Mouse (Mus musculus) adrenal gland, adult 8-10 months (tissue): Measurements from ENCODE around the gene Nedd8. TPM values are rescaled to one million over a fixed set of nuclear protein-coding genes. Genes with fewer than 3 reads are reported as not detected.

ENCODE experiments used
- DNase-seq: peaks from one replicate; pipeline ENCODE4 v3.0.0; 2022
- total RNA-seq, 4 experiments: library from RNA; stranded (reverse); gene quantifications; 2 replicates each; pipeline ENCODE4 v1.2.4; 2022

Gene Nedd8
- 100 to 1,000 TPM; 299 to 385 (median 359) TPM for total RNA-seq

DNA sequence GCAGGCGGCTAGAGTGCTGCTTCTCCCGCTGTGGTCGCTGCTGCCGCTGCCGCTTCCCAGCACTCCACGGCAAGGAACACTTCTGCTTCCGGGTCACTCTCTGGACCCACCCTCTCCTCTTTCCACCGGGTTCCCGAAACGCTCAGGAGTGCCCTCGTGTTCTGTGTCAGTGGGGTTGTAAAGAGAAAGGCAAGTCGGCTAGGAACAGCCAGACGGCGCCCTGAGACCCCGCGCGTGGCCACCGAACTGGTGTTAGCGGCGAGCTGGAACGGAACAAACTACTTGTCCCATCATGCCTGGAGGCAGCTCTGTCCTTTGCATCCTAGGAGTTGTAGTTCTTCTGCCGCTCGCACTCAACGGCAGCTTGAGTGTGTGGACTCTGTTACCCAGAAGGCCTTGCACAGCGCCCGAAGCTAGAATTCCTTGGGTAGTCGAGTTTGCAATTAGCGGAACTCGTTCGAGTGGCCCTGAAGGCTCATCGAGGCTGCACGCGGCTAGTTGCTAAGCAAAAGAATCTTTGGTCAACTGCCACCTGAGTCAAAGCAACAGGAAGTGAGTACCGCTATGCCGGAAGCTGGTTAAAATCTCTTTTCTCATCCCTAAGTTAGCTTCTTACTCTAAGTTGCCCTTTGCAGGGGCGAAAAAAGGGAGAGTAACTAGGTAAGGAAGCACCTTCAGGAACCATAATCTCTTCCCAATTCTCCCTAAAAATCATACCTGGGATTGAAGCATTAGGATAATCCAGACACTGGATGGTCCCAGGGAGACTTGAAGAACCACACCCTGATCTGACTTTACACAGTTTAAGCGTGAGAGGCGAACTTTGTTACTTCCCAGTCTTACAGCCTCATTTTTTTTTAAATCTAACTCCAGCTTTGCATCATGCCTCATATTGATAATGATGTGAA is at the start of gene Nedd8, which contains the start of gene Gmpr2:
TSS of gene Nedd8 (minus strand) at position 292 of the 908 bp plus-strand sequence.
TSS of gene Gmpr2 (plus strand) at position 109 of the 908 bp plus-strand sequence.
- peak; percentile 94 for DNase-seq

DNA sequence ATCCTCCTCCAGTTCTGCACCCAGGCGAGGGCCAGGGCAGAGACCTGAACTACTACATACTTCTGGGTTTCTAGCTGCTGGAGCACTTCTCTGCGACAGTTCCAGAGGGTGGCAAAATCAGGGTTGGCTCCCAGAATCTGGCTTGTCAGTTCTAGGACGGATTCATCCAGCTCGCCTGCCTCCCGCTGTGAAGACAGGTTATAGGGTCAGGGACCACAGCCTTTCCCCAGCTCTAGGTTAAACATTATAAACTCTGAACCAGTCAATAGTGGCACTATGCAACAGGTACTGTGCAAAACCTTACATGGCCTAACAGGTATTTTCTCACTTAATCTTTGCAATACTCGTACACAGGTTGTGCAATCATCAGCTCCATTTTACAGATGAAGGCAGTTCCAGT is 49.2 kb upstream of the Nedd8 start:
- DNase-seq: no peak

DNA sequence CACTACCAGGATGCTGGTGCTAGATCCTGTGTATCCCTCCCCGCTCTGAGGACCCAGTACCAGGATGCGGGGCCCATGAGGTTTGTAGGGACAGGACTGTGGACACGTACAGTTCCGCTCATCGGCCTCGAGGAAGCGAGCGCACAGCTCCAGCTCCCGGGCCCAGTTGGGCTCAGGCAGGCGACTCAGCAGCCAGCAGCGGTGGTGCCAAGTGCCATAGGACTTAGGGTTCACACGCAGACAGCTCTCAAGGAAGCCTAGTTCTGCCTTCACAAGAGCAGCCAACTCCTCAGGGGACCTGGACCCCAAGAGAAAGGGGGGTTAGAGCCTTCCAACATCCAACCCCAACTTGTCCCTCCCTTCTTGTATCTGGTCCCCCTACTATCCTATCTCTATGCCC is 48.7 kb upstream of the Nedd8 start:
- DNase-seq: no peak

DNA sequence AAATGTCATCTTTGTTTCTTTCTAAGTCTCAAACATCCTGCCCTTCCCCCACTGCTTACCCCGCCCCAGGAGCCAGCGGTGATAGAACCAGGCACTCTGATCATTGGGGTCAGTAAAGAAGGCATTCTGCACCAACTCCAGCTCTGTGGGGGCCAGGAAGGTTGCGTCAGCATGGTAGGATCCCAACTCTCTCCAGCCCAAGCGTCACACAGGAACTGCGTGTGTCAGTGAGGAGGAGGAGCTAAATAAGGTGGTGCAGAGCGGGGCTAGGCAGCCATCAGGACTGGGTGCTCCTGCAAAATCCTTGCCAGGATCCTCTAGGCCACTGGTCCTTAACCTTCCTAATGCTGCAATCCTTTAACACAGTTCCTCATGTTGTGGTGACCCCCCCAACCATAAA is 47.8 kb upstream of the Nedd8 start:
- DNase-seq: no peak

DNA sequence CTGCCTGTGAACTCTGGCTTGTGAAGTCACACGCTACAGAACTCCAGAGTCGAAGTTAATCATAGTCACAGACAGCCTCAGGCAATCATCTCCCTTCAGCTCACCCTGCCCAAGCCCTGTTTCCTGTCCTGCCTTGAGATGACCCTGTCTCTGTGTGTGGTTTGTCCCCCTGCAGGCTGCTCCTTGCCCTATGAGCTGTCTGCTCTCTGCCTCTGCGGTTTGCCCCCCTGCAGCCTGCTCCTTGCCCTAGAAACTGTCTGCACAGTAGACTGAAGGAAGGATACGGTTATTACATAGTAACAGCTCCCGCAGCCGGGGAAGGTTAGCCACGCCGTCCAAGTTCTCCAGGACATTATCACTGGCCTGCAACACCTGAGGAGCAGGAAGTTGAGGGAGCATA is 45.0 kb upstream of the Nedd8 start:
- DNase-seq: no peak

DNA sequence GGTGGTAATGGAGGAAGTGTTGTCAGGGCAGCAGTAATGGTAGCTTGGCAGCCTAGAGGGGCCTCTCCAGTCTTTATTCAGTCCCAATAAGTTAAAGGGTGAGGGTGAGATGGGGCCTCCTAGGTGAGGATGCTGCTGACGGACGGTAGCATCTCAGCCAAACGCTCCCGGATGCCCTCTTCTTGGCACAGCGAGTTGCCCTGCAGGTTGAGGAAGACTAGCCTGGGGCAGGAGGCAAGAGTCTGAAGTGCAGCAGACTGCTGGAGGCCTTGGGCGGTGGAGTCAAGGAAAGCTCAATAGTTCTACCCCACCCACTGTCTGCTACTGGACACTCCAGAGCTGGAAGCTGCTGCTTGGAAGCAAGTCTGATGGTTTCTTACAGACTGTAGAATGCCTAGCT is 44.3 kb upstream of the Nedd8 start:
- DNase-seq: no peak

DNA sequence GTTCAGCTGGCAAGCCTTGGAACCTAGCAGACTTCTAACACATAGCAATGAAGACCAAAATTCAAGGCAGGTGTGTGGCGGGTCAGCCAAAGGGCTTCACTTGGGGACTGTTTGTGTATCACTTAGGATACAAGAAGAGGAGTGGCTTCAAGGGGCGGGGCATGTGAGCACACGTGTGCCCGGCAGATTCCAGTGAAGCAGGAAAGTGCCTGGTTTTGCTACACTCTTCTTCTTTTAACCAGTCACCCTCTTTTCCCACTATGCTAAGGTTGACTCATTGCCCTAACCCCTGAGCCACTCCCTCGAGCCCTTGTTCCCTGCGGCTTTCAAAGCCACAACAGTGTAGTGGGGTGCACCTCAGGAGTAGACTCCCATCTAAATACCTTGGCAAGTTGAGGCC is 43.0 kb upstream of the Nedd8 start:
- DNase-seq: no peak

DNA sequence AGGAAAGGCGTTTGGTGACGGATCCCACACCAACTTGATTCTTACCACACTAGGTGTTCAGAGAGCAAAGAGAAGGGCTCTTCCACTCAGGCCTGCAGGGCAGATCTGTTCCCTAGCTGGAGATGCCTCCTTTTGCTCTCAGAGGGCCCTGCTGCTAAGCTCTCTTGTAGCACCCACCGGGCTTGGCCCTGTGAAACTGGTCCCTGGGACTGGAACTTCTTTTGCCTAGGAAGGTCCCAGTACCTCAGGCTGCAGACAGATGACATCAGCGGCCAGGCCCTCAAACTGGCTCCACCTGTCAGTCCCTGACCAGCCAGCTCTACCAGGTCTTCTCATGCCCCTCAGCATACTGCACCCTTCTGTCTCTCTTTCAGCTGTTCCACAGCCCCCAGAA is 41.8 kb upstream of the Nedd8 start, which contains the start of gene Tgm1:
TSS of gene Tgm1 (minus strand) at position 198 of the 394 bp plus-strand sequence.
- DNase-seq: no peak

DNA sequence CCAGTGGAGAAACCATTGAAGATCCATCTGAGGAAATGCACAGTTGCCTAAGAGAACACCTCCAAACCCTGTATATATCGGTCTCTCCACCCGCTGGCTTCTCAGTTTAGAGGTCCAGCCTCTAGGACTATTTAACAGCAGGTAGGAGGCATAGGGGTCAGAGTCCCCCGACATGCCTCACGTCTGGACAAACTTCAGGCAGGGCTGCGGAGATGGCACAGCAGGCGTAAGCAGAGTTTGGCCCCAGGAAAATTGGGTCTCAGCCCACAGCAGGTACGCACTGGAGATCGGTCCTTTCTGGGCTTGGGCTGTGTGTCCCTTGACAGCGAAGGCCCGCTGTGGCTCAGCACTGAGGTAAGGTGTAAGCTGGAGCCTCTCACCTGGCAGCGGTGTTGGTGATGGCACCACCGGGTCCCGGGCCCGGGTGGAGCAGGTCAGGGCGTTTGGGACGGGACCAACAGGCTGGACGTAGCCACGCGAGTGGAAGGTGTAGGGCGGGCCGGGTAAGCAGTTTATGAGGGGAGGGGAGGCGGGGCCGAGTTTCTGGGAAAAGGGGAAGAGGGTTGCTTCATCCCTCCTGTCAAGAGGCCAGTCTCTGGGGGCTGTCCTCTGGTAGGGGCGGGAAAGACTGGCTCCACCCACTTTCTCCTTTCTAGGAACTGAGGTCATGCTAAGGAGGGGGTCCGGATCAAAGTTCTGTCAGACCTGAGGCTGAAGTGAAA is 41.2 kb upstream of the Nedd8 start:
- DNase-seq: no peak

DNA sequence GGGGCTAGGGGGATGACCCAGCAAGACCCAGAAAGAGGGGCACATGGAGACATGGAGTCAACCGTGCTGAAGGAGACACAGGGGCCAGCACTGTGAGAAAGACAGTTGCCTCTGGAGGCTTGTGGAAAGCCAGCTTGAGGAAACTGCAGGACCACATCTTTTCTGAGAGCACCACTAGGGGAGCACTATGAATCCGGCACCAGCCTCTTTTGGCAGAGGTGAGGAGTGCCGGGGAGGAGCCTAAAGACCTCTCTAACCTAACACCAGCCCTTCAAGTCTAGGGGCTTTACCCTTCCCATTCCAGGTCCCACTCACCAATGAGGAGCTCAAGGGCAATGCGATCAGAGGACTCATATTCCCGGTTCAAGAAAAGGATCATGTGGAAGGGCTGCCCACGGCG is 39.9 kb upstream of the Nedd8 start:
- DNase-seq: no peak

DNA sequence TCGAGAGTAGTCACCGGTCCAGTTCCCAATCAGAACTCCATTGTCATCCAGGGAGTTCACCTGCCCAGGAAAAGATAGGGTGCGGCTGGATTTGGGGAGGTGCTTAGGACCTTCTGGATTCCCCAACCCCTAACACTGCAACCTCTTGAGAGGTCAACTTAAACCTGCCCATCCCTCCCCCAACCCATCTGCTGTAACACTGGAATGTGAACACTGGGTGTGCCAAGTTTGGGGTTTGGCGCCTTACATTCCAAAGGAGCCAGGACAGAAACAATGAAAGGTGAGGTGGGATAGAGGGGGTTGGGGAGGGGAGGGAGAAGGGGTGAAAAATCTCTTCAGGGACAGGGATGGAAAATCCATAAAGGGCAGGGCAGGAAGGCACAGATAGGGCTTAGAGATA is 37.6 kb upstream of the Nedd8 start:
- DNase-seq: no peak

DNA sequence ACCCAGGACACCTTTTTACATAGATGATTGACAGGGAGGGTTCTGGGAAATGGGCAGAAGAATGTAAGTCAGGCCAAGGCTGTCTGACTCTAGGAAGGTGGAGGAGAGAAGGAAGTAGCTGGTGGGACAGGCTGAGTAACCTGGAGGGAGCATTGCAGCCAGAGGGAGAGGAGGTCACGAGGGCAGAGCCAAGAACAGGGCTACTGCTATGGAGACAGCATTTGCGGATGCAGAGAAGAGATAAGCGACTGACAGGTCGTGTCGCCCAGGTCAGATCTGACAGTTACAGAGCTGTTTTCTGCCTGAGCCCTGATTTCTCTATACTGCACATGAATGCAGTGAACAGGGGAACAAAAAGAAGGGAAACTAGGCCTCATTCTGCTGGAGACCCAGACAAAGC is 35.5 kb upstream of the Nedd8 start:
- DNase-seq: no peak

DNA sequence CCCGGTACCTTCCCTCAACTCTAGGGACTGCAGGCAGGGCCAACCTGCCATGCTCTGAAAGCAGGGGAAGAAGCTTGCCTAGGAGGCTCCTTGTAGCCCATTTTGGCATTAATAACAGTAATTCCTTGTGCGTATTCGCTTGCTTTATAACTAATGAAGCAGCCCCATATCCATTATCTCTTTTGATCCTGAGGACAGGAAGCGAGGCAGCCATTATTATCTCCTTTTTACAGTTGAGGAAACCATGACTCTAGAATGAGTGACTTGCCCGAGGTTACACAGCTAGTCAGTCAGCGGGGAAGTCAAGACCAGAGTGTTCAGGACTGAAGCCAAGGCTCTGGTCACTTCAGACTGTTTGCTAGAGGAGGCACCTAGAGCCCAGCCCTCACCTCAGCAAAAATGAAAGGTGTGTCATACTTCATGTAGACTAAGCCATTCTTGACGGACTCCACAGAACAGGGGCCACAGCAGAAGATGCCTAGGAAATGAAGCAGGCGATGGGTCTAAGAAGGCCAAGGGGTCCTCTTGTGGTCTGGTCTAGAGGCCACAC is 34.2 kb upstream of the Nedd8 start:
- DNase-seq: no peak

DNA sequence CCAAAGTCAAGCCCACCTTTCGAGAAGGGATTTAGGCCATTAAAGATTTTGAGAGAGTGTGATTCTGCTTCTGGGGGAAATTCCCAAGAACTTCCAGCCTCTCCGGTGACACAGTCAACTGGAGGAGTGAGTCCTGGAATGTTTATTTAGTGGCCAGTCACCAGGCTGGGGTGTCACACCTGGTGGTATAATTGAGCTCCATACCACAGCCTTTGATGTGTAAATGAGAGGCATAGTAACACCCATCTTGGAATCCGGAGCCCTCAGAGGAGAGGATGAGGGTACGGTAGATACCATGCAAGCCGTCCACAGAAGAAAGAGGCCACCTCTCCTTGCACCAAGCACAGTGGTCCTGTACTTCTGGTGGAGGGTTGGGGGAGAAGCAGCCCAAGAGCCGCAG is 30.8 kb upstream of the Nedd8 start:
- no peak for DNase-seq

DNA sequence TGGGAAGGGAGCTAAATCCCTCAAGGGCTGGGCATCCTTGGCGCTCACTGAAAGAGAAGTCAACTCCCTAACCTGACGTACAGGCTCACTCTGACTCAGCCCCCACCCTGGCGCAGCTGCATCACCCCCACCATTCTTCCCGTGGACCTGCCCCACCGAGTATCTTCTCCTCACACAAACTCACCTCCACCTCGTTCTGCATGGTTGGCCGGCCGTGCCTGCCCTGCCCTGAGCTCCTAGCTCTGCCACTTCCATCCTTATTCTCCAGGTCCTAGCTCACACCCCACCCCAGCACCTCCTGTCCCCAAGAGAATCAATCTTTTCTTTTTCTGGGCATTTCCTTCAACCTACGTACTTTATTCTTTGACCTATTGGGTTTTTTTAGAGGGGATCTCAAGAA is 29.2 kb upstream of the Nedd8 start:
- DNase-seq: no peak

DNA sequence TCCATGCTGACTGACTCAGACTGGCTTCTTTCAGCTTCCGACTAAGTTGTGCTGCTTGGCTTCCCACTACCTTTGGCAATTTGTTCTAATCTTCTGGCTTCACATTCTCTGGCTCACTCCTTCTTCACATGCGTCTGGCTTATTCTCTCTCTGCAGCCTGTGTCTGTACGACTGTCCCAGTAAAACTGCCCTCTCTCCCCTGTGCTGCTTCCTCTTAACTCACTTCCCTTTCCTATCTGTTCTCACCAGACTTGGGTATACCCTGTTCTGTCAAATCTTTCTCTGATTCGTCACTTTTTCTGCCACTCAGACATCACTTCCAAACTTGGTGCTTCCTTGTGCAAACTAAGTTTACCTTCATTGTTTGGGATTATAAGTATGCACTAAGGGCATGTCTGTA is 25.3 kb upstream of the Nedd8 start:
- no peak for DNase-seq

DNA sequence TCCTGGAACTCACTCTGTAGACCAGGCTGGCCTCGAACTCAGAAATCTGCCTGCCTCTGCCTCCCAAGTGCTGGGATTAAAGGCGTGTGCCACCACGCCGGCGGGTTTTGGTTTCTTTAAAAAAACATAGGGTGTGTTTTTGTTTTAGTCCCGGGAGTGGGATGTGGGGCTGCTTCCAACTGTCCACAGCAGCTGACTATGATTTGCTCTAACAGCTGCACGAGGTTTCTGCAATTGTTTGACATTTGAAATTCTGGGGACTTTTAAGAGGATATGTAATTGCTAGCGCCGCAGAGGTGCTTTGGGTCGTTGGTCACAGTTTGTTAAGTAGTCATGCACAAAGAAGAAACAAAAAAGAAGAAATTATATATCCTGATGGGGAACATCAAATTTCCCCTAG is 17.5 kb upstream of the Nedd8 start:
- no peak for DNase-seq

DNA sequence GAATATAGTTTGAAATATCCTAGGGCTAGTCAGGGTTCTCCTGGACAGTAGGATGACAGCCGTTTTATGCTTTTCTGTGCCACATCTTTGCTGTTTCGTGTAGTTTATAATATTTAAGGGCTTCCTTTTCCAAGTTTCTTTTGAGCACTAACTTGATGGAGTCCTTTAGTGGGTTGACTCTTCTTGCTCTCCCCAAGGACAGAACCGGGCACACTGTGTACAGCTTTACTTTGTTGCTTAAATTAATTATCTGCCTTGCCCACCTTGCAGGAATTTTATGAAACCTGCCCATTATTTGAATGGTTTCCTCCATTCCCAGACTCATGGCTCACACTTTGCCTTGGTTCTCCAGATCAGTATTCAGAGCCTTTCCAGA is 10.2 kb upstream of the Nedd8 start:
- DNase-seq: no peak

DNA sequence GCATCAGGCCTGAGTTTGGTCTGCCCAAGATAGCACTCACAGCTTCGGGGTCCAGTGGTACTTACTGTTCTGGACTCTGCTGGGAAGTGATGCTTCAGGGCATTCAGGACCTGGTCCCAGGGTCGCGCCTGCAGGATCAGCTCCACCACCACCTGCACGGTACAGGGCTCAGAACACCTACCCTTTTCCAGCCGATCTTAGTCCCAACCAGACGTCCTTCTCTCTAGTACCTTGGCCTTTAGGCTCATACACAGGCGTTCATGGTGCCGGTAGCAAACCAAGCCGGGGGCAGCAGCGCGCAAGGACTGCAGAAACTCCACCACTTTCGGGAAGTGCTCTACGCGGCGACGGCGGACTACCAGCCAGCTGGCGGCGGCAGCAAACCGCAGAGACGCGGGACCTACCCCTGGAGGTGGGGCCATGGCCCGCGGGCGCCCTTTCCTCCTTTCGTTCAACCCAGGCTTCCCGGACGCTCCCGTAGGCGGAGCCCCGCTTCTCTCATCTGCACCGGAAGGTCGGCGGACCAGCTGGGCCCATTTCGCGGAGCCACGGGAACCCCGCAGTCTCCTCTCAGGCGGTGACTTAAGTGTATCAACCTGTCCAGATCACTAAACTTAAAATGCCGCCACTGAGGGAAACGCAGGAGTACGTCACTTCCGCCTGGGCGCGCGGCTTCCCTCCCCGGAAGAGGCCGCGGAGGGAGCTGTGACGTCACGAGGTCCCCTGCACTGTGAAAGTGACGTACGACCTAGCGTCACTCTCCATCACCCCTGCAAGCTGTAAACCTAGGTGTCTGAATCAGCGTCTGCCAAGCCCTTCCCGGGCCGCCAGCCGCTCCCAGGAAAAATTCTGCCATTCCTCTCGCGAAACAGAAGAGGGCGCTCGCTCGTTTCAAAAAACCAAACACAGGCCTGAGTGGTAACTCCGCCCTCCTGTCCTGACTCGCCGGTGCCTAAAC is 9.5 kb upstream of the Nedd8 start, which contains the start of gene Tinf2:
TSS of gene Tinf2 (minus strand) at position 661 of the 958 bp plus-strand sequence.
- DNase-seq: peak; percentile 94

DNA sequence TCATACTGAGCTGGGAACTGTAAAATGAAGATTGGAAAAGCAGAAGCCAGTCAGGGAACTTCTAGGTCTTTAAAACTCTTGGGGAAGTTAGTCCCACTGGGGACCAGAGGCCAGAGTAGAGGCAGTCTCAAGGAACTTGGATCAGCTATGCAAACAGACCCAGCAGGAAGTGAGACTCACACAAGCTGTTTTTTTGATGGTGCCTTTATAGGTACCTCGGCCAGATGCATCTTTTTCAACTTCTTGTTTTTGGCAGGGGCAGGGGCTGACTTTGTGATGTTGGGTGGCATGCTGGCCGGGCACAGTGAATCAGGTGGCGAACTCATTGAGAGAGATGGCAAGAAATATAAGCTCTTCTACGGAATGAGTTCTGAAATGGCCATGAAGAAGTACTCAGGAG is 5.7 kb upstream of the Nedd8 start:
- DNase-seq: no peak

DNA sequence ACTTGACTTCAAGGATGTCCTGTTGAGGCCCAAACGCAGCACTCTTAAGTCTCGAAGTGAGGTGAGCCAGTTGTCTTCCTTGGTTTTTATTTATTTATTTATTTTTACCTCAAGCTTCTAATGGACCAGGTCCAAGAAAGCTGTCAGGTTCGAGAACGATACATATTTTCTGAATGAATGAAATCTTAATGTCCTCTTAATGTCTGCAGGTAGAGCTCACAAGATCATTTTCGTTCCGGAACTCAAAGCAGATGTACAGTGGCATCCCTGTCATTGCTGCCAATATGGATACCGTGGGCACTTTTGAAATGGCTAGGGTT is 777 bp upstream of the Nedd8 start:
- no peak for DNase-seq

DNA sequence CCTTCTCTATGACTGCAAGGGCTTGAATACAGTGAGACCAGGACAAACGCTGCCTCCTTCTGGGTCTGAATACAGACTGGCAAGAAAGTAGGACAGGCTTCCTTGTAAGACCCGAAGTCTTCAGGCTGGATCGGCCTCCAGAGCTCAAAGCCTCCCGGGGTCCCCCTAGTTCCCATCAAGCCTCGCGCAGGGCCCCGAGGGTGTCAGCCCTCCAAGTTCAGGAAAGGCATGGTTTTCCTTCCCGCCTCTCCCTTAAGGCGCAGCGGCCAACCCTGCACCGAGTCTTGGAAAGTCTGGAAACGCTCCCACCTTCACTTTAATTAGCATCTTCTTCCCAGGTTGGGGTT is 465 bp downstream of the Nedd8 start:
- DNase-seq: no peak

DNA sequence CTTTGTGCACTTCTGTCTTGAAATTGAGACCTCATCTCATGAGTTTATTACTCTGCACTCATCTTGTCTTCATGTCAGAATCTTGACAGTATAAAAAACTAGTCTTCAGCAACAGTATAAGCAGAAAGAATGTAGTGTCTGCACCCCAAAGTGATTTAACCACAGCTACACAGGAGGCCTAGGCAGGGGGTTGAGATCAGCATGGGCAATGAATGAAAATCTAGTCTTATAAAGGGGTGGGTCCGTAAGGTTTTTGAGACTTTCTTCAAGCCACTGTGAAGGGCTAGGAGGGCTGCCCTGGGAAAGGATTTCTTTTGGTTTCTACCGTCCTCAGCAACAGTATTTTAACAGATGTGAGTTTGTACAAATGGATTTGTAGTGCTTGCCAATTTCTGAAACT is 11.3 kb downstream of the Nedd8 start:
- no peak for DNase-seq
